Mouse (Mus musculus) layer of hippocampus, adult 18-20 months (tissue): ENCODE data around the gene Tcl1b4. TPM values are rescaled to one million over a fixed set of nuclear protein-coding genes. Genes with fewer than 3 reads are reported as not detected.

Source experiments
- DNase-seq, 2 experiments: peaks; one replicate each; pipeline ENCODE4 v3.0.0; 2022; ENCODE audit warnings: low spot score in 2 of 2
- total RNA-seq, 2 experiments: library from RNA; stranded (reverse); gene quantifications; 2 replicates each; pipeline ENCODE4 v1.2.3; 2021

Gene Tcl1b4
- total RNA-seq, 2 experiments from 2014 or later: not detected

DNA sequence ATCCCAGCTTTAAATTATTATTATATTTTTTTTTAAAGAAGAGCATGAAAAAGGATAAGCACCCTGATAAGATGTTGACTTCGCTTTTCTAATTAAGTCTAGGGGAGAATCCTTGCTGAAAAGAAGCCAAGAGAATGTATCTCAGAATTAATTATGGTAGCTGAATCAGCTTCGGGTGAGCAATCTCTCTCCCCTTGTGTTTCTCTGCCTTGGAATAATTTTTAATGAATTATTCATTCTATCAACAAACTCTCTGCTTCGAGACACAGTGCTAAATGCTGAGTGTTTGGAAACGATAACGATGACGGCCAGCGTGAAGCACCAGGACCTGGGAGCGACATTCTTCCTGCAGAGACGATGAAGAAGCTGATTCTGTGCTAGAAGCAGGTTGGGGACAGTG is 37.3 kb downstream of the Tcl1b4 start:
- DNase-seq: no peak

DNA sequence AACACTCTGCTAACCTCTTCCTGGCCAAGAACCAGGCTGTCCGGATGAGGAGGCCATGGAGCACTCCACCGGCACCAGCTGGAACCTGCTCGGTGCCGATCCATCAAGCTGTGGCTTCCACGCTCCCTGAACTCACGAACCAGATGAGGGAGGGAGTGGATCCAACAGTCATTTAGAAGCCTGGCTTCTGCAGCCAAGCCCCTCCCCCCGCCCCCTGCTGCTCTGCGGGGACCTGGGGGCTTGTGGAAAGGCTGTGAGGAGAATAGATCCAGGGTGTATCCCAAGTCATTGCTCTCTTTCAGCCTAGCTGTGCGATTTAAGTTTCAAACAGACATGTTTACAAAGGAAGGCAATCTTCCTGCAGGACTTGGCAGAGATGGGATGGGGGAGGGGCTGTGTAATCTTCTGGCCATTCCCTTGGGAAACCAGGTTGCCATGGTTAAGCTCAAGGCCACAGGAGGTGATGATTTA is 47.0 kb downstream of the Tcl1b4 start:
- DNase-seq: no peak

DNA sequence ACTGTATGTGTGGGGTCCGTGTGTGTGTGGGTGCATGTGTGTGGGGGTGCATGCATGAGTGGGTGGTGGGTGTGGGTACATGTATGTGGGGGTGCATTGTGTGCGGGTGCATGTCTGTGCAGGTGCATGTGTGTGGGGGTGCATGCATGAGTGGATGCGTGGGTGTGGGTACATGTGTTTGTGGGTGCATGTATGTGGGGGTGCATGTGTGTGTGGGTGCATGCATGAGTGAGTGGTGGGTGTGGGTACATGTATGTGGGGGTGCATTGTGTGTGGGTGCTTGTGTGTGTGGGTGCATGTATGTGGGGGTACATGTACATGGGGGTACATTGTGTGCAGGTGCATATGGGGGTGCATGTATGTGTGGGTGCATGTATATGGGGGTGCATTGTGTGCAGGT is 52.0 kb downstream of the Tcl1b4 start:
- no peak for DNase-seq

Other genes starting within 250 kb of the Tcl1b4 start
- 1 to 10 TPM; 2.0 to 2.3 TPM for gene Syne3, start 192.1 kb upstream of the Tcl1b4 start, total RNA-seq
- gene Glrx5, start 169.3 kb upstream of the Tcl1b4 start, total RNA-seq: 10 to 100 TPM; 45.9 to 46.2 TPM
- not detected for gene Tcl1b2, start 55.9 kb upstream of the Tcl1b4 start, total RNA-seq
- not detected for gene Tcl1b1, start 42.3 kb upstream of the Tcl1b4 start, total RNA-seq
- gene Tcl1b5, start 25.6 kb upstream of the Tcl1b4 start, total RNA-seq: not detected
- not detected for gene Tcl1b3, start 10.9 kb upstream of the Tcl1b4 start, total RNA-seq
- gene Tcl1, start 20.8 kb downstream of the Tcl1b4 start, total RNA-seq: not detected
- gene Tunar, start 131.9 kb downstream of the Tcl1b4 start, total RNA-seq: 10 to 100 TPM; 16.2 to 16.8 TPM